Mouse (Mus musculus) testis, adult 2 months (tissue): ENCODE data around the gene Eif5a2. TPM values are rescaled to one million over a fixed set of nuclear protein-coding genes. Genes with fewer than 3 reads are reported as not detected.

ENCODE experiments used
- H3K27ac ChIP-seq: fragments of 200-500 bp; 2 replicates; pipeline ENCODE4 v1.5.1; 2012; ENCODE audit warnings: low read depth, low read length; ENCODE audit not compliant: control insufficient read depth, insufficient read depth
- H3K27me3 ChIP-seq: fragments of 200-500 bp; 2 replicates; pipeline ENCODE4 v1.6.1; 2012; ENCODE audit warnings: mild to moderate bottlenecking, low read length, moderate library complexity; ENCODE audit not compliant: control insufficient read depth, insufficient read depth
- H3K36me3 ChIP-seq: fragments of 200-500 bp; 2 replicates; pipeline ENCODE4 v1.6.1; 2012; ENCODE audit warnings: mild to moderate bottlenecking, low read length; ENCODE audit not compliant: control insufficient read depth, insufficient read depth
- H3K4me1 ChIP-seq: fragments of 200-500 bp; 2 replicates; pipeline ENCODE4 v1.6.1; 2012; ENCODE audit warnings: low read length; ENCODE audit not compliant: control insufficient read depth, insufficient read depth
- H3K4me3 ChIP-seq: fragments of 200-500 bp; 2 replicates; pipeline ENCODE4 v1.5.1; 2012; ENCODE audit warnings: low read depth, mild to moderate bottlenecking, low read length, moderate library complexity, mixed read lengths; ENCODE audit not compliant: control insufficient read depth
- CTCF ChIP-seq: fragments of 200-500 bp; IDR thresholded peaks from 2 replicates; pipeline ENCODE4 v1.5.1; 2012; ENCODE audit warnings: low read depth, mild to moderate bottlenecking, inconsistent platforms, low read length, moderate library complexity; ENCODE audit not compliant: control insufficient read depth, insufficient read depth, insufficient replicate concordance
- POLR2A ChIP-seq: fragments of 200-500 bp; IDR thresholded peaks from 2 replicates; pipeline ENCODE4 v1.6.1; 2012; ENCODE audit warnings: low read depth, mild to moderate bottlenecking, inconsistent platforms, low read length, moderate library complexity; ENCODE audit not compliant: control insufficient read depth
- polyA plus RNA-seq: library from polyadenylated mRNA; depleted of rRNA; stranded (reverse); fragments of >200 nt; gene quantifications from 2 replicates; pipeline ENCODE4 v1.2.3, GENCODE M21; 2012; rRNA removed

Eif5a2 gene
- polyA plus RNA-seq, 1 experiment: 5.5 TPM

DNA sequence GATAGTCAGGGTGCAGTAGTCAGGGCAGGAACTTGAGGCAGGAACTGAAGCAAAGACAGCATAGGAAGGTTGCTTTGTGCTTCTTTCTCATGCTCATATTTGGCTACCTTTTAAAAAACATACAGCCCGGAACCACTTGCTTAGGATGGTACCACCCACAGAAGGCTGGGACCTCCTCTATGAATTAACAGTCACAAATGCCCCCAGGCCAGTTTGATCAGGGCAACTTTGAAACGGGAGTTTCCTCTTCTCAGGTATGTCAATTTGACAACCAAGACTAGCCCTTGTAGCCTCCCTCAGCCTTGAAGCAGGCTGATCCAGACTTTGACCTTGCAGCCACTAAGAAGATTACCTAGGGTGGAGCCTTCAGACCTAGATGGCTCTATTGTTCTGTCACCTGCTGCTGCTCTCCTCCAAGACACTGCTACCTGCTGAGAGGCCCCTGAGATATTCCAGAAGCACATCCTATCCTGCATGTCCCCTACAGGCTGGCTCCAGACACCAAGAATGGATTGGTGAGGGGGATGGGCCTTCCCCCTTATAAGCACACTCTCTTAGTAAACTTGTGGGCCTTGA lies 55.8 kb downstream of the Eif5a2 start:
- H3K4me3 ChIP-seq: no peak overlapping the region
- no peaks in the 10 kb centered on the region for H3K27me3 ChIP-seq
- H3K27ac ChIP-seq: no peak overlapping the region

DNA sequence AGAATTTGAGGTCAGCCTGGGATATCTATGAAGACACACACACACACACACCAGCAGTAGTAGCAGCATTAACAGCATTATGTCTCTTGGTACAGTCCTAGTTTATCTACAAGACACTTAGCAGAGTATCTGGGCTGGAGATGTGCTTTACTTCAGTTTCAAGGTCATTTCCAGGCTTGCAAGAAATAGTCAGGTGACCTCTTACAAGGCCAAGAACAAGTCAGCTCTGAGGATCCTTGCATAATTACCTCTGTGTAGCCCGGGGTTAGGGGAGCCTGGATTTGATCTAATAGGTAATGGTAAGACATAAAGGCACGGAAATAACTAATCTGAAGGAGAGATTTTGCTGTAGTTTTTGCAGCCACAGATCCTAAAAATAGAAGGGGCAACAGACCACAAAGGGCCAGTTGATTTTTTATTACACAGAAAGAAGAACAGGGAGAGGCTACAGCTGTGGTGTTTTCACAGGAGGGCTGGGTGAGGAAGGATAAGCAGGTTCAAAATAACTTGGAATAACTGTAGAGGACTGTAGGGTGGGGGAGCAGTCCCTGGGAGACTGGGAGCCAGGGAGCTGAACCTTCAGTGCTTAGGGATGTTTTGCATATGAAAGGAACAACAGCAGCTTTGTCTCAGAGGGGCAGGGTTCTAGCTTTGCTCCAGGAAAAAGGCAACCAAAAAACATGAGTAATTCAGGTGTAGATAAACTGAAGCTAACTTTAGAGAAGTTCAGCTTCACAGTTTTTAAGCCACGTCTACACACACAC lies 61.0 kb downstream of the Eif5a2 start:
- Histone ChIP-seq H3K4me1 (no peaks in the 10 kb centered on the region), H3K4me3 (no peak overlapping the region), H3K36me3 (no peaks in the 10 kb centered on the region), H3K27me3 (no peaks in the 10 kb centered on the region), H3K27ac (no peak overlapping the region)
- no peak for TF ChIP-seq CTCF
- TF ChIP-seq POLR2A: no peak

More for the DNA sequence above, 55.8 kb downstream of the Eif5a2 start:
- Histone ChIP-seq H3K36me3 (no peaks in the 10 kb centered on the region), H3K4me1 (no peaks in the 10 kb centered on the region)
- TF ChIP-seq CTCF (no peak), POLR2A (no peak)

- Histone ChIP-seq H3K36me3 (no peaks in the 10 kb centered on the region), H3K27me3 (no peaks in the 10 kb centered on the region), H3K4me1 (no peaks in the 10 kb centered on the region), H3K4me3 (no peak overlapping the region), H3K27ac (no peak overlapping the region)
- TF ChIP-seq CTCF: no peak
- TF ChIP-seq POLR2A: no peak
Observed at GRCm38 (mm10) chr3:28843231-28843630, 62.2 kb downstream of the Eif5a2 start.

- H3K4me1 ChIP-seq: no peaks in the 10 kb centered on the region
- no peaks in the 10 kb centered on the region for H3K36me3 ChIP-seq
- H3K27ac ChIP-seq: no peak overlapping the region
- no peaks in the 10 kb centered on the region for H3K27me3 ChIP-seq
- no peak for TF ChIP-seq CTCF
- TF ChIP-seq POLR2A: no peak
- H3K4me3 ChIP-seq: no peak overlapping the region
Observed at GRCm38 (mm10) chr3:28847115-28847514, 66.0 kb downstream of the Eif5a2 start.

Other genes starting within 250 kb of the Eif5a2 start
- 0.19 and 0.26 TPM in 2 replicates for gene Slc2a2, start 83.4 kb upstream of the Eif5a2 start, polyA plus RNA-seq
- gene Rpl22l1, start 24.2 kb downstream of the Eif5a2 start, polyA plus RNA-seq: 37.6 and 41.7 TPM in 2 replicates
- gene Gm1527, start 111.3 kb downstream of the Eif5a2 start, polyA plus RNA-seq: 6.7 and 9.5 TPM in 2 replicates